ENCODE assay signal across 16 mouse cellular contexts in the genomic region with DNA sequence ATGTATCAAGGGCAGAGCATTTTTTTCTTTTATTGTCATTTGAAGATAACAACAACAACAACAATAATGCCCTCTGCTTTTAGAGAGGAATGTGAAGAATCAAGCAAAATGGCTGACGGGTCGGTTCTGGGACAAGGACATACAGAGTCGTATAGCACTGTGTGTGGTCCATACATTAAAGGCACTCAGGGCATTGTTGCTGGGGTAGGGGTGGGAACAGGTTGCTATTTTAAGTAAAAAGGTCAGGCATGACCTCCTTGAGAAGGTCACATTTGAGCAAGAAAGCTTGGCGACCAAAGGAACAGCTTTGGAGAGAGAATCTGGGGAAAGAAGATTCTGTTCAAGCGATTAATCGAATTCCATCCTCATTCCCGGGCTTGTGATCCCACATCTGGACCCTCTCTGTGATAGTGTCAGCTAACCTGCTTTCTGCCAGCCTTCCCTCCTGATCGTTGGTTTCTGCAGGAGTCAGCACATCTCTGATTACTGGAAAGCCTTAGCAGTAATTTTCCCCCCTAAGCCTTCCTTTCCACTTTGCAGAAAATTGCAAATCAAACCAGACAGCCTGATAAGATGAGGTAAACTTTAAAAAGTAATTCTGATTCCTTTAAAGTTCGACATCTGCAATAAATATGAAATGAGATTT.
"Had no signal": no experiment of that assay in that cellular context is flagged by ENCODE, and none has a peak within 500 bp of the region (broad histone marks: within the 10 kb centered on the region; RNA-seq: fewer than 3 reads in every experiment).

No protein-coding gene starts in this region.

- H3K36me3 ChIP-seq: liver, embryonic 13.5 days; midbrain, embryonic 15.5 days had no signal

- H3K9ac ChIP-seq: limb, embryonic 12.5 days; liver, embryonic 13.5 days; liver, postnatal 0 days; lung, embryonic 15.5 days; midbrain, embryonic 15.5 days had no signal

- H3K27ac ChIP-seq: kidney, postnatal 0 days; limb, embryonic 12.5 days; liver, embryonic 13.5 days; lung, embryonic 15.5 days; macrophage; midbrain, embryonic 15.5 days had no signal

- H3K4me2 ChIP-seq: limb, embryonic 12.5 days; liver, embryonic 13.5 days; lung, embryonic 15.5 days; midbrain, embryonic 11.5 days; midbrain, embryonic 15.5 days had no signal

- ATAC-seq: liver, postnatal 0 days; midbrain, embryonic 15.5 days had no signal

- H3K27me3 ChIP-seq: limb, embryonic 12.5 days; liver, embryonic 13.5 days; lung, embryonic 15.5 days; megakaryocyte, embryonic 14.5 days; midbrain, embryonic 15.5 days had no signal

- H3K4me3 ChIP-seq: limb, embryonic 12.5 days; liver, embryonic 13.5 days; lung, embryonic 15.5 days; megakaryocyte, embryonic 14.5 days; midbrain, embryonic 15.5 days had no signal

- H3K9me3 ChIP-seq: limb, embryonic 12.5 days; liver, embryonic 13.5 days; lung, embryonic 15.5 days; megakaryocyte, embryonic 14.5 days; midbrain, embryonic 15.5 days had no signal

- H3K4me1 ChIP-seq: lung, embryonic 15.5 days had no signal

- DNase-seq: kidney, adult 8-10 months; kidney, postnatal 36 days; layer of hippocampus, adult 9-11 months; liver; liver, embryonic 13.5 days; liver, postnatal 0 days; lung, postnatal 14 days; thymus, adult 2 months; thymus, postnatal 25 days had no signal
